Mouse (Mus musculus) megakaryocyte, embryonic 14.5 days (primary cell): ENCODE data around the gene Vmn1r78.
"Not testable (repeated sequence)": the region's sequence is repeated elsewhere in the genome, so short reads cannot be mapped to it uniquely, and the experiment has no call there.

Experiments
- FLI1 ChIP-seq: IDR thresholded peaks from 2 replicates; pipeline ENCODE4 v1.6.1; 2012; ENCODE audit warnings: low read length, inconsistent platforms, mixed read lengths
- GATA1 ChIP-seq: IDR thresholded peaks from 3 replicates; pipeline ENCODE4 v1.6.1; 2012; ENCODE audit warnings: mixed read lengths, low read length, inconsistent platforms, borderline replicate concordance

GRCm38 (mm10) chr7:12156463-12156862, 6.4 kb downstream of the Vmn1r78 start:
- not testable (repeated sequence) for TF ChIP-seq GATA1, FLI1
